Mouse (Mus musculus) olfactory bulb, adult 2 months (tissue): ENCODE data around the gene Ralgps2.

Experiments used
- CTCF ChIP-seq: fragments of 200-500 bp; IDR thresholded peaks from 2 replicates; pipeline ENCODE4 v1.5.1; 2012; ENCODE audit warnings: low read depth, mild to moderate bottlenecking, low read length, moderate library complexity; ENCODE audit not compliant: insufficient read depth
- POLR2A ChIP-seq: fragments of 200-500 bp; IDR thresholded peaks from 2 replicates; pipeline ENCODE4 v1.6.1; 2012; ENCODE audit warnings: mild to moderate bottlenecking, low read depth, low read length, moderate library complexity; ENCODE audit not compliant: insufficient read depth

DNA sequence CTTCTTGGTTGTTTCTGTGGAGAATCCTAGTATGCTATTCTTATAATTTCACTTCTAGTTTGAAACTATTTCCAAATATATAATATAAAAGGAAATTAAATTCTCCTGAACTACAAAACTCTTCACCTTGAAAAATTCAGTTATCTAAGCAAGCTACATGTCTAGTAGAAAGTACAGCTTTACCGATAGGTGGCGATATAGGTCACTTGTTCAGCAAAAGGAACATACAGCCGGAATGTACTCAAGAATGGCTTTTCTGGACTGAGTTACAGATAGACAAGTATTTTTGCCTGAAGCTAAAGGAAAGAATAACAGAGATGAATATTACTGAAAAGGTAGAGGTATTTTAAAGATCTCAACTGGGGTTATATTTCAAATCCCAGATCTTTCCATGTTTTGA is 22.0 kb downstream of the Ralgps2 start:
- TF ChIP-seq CTCF = no peak
- TF ChIP-seq POLR2A = no peak
